Mouse (Mus musculus): ENCODE measurements around the gene Tnfrsf26. TPM values are rescaled to one million over a fixed set of nuclear protein-coding genes. Genes with fewer than 3 reads are reported as not detected.

Tnfrsf26 gene
- total and polyA plus RNA-seq, 2 experiments from 2014 or later, result 0.20 to 0.47 TPM

- Histone ChIP-seq H3K4me3 (ENCODE audit: low read length) (no peak overlapping the region), H3K27me3 (ENCODE audit: insufficient read depth, low read length) (no peaks in the 10 kb centered on the region), H3K9me3 (ENCODE audit: low read length) (no peaks in the 10 kb centered on the region), H3K4me1 (ENCODE audit: insufficient read depth, low read length) (no peaks in the 10 kb centered on the region), H3K27ac (no peak overlapping the region), H3K4me2 (ENCODE audit: low read depth, low read length) (no peak overlapping the region), H3K9ac (replicated peaks; ENCODE audit: low read length) (no peak overlapping the region), H3K36me3 (ENCODE audit: insufficient read depth, low read length) (no peaks in the 10 kb centered on the region)
- DNase-seq (ENCODE audit: low spot score) (no peak), ATAC-seq (no peak)
- TF ChIP-seq CTCF (IDR thresholded peaks at IDR 0.05; ENCODE audit: low read depth), result no peak
- WGBS, result 98% methylated on average over 1 of the region's 1 CpGs
These were observed 8.2 kb upstream of the Tnfrsf26 start for GRCm38 (mm10) chr7:143636674-143637073.

GRCm38 (mm10) chr7:143631503-143631902 lies 3.0 kb upstream of the Tnfrsf26 start:
- H3K27me3 ChIP-seq (ENCODE audit: insufficient read depth, low read length), result no peaks in the 10 kb centered on the region
- WGBS, result 65% methylated on average over 2 of the region's 2 CpGs
- no peak overlapping the region for H3K4me2 ChIP-seq (ENCODE audit: low read depth, low read length)
- H3K36me3 ChIP-seq (ENCODE audit: insufficient read depth, low read length), result no peaks in the 10 kb centered on the region
- no peak for TF ChIP-seq CTCF (IDR thresholded peaks at IDR 0.05; ENCODE audit: low read depth)
- H3K9me3 ChIP-seq (ENCODE audit: low read length), result no peaks in the 10 kb centered on the region
- H3K4me3 ChIP-seq (ENCODE audit: low read length), result no peak overlapping the region
- ATAC-seq (no peak), DNase-seq (ENCODE audit: low spot score) (no peak)
- no peak overlapping the region for H3K27ac ChIP-seq
- H3K4me1 ChIP-seq (ENCODE audit: insufficient read depth, low read length), result no peaks in the 10 kb centered on the region
- no peak overlapping the region for H3K9ac ChIP-seq (replicated peaks; ENCODE audit: low read length)

DNA sequence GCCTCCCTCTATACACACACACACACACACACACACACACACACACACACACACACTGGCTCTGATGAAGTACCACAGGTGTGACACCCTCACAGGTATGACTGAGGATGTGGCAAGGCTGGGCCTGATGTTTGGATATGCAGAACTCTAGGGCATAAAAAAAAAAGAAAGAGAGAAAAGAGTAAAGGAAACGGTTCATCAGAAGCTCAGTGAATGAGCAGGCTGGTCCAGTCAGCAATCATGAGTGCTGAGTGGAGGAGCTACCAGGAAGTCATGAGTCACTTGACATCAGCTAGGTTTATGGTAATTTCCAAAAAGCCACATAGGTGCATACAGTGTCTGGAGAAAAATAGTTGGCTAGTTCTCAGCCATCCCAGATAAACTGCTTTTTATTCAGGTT lies 979 bp upstream of the Tnfrsf26 start:
- Histone ChIP-seq H3K27ac (no peak overlapping the region), H3K9me3 (ENCODE audit: low read length) (no peaks in the 10 kb centered on the region), H3K4me1 (ENCODE audit: insufficient read depth, low read length) (no peaks in the 10 kb centered on the region), H3K9ac (replicated peaks; ENCODE audit: low read length) (no peak overlapping the region), H3K4me2 (ENCODE audit: low read depth, low read length) (no peak overlapping the region), H3K27me3 (ENCODE audit: insufficient read depth, low read length) (no peaks in the 10 kb centered on the region), H3K4me3 (ENCODE audit: low read length) (no peak overlapping the region), H3K36me3 (ENCODE audit: insufficient read depth, low read length) (no peaks in the 10 kb centered on the region)
- no peak for TF ChIP-seq CTCF (IDR thresholded peaks at IDR 0.05; ENCODE audit: low read depth)
- no peak for DNase-seq (ENCODE audit: low spot score)
- ATAC-seq, result no peak
- 63% methylated on average over 1 of the region's 1 CpGs for WGBS

DNA sequence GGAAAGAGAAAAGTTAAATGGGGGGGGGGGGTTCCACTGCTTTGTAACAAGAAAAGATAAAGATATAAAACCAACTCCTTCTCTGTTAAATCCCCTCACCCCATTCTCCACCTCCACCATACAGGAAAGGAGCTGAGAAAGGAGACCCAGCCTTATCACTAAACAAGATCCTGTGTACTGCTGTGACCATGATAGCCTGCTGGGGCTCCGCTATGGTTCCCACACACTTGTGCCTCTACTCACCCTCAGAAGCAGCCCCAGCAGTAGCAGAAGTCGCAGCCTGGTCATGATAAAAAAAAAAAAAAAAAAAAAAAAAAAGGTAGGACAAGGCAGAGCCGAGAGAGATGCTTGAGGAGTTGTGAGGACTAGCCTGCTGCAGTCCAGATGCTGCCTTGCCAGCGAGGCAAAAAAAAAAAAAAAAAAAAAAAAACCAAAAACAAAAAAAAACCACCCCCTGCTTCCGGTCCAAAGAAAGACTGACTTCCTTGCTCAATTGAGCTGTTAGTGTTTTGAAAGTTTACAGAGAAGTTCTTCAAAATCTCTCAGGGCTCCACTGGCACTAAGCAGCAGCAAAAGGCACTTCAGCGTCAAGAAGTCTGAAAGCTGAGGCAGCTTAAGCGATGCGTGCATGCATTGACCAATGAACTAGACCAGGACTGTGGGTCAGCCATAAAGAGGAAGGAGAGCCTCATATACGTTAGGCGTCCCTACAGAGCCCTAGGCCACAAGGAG lies 801 bp downstream of the Tnfrsf26 start:
- Histone ChIP-seq H3K9me3 (ENCODE audit: low read length) (no peaks in the 10 kb centered on the region), H3K4me3 (ENCODE audit: low read length) (no peak overlapping the region), H3K4me1 (ENCODE audit: insufficient read depth, low read length) (no peaks in the 10 kb centered on the region), H3K4me2 (ENCODE audit: low read depth, low read length) (no peak overlapping the region), H3K36me3 (ENCODE audit: insufficient read depth, low read length) (no peaks in the 10 kb centered on the region), H3K27ac (no peak overlapping the region), H3K9ac (replicated peaks; ENCODE audit: low read length) (no peak overlapping the region), H3K27me3 (ENCODE audit: insufficient read depth, low read length) (no peaks in the 10 kb centered on the region)
- 65% methylated on average over 10 of the region's 10 CpGs for WGBS
- ATAC-seq (no peak), DNase-seq (ENCODE audit: low spot score) (no peak)
- TF ChIP-seq CTCF (IDR thresholded peaks at IDR 0.05; ENCODE audit: low read depth), result no peak

GRCm38 (mm10) chr7:143626178-143626577 lies 2.3 kb downstream of the Tnfrsf26 start:
- H3K27me3 ChIP-seq (ENCODE audit: insufficient read depth, low read length), result no peaks in the 10 kb centered on the region
- no peak overlapping the region for H3K4me3 ChIP-seq (ENCODE audit: low read length)
- no peak overlapping the region for H3K9ac ChIP-seq (replicated peaks; ENCODE audit: low read length)
- H3K27ac ChIP-seq, result no peak overlapping the region
- H3K36me3 ChIP-seq (ENCODE audit: insufficient read depth, low read length), result no peaks in the 10 kb centered on the region
- no peaks in the 10 kb centered on the region for H3K4me1 ChIP-seq (ENCODE audit: insufficient read depth, low read length)
- H3K9me3 ChIP-seq (ENCODE audit: low read length), result no peaks in the 10 kb centered on the region
- ATAC-seq, result no peak
- WGBS, result 69% methylated on average over 2 of the region's 2 CpGs
- no peak for DNase-seq (ENCODE audit: low spot score)
- no peak overlapping the region for H3K4me2 ChIP-seq (ENCODE audit: low read depth, low read length)
- TF ChIP-seq CTCF (IDR thresholded peaks at IDR 0.05; ENCODE audit: low read depth), result no peak

DNA sequence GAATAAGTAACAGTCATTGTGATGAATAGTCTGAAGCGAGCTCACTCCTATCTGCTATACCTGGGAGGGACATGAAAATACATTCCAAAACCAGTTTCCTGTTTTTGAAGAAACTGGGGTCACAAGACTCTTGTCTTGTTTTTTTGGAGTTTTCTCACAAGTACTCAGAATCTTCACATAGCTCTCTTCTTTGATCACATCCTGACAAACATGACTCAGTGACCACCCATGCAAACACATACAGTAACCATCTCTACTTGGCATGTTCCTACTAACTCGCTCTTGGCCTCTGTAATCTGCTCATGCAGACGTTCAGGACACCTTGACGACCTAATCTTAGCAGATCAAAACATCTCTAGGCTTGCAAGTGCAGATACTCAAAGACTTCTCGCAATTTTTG lies 3.4 kb downstream of the Tnfrsf26 start:
- no peaks in the 10 kb centered on the region for H3K27me3 ChIP-seq (ENCODE audit: insufficient read depth, low read length)
- TF ChIP-seq CTCF (IDR thresholded peaks at IDR 0.05; ENCODE audit: low read depth), result no peak
- no peaks in the 10 kb centered on the region for H3K9me3 ChIP-seq (ENCODE audit: low read length)
- no peaks in the 10 kb centered on the region for H3K36me3 ChIP-seq (ENCODE audit: insufficient read depth, low read length)
- H3K4me3 ChIP-seq (ENCODE audit: low read length), result no peak overlapping the region
- H3K9ac ChIP-seq (replicated peaks; ENCODE audit: low read length), result no peak overlapping the region
- 72% methylated on average over 5 of the region's 5 CpGs for WGBS
- no peak overlapping the region for H3K27ac ChIP-seq
- DNase-seq (ENCODE audit: low spot score) (no peak), ATAC-seq (no peak)
- no peaks in the 10 kb centered on the region for H3K4me1 ChIP-seq (ENCODE audit: insufficient read depth, low read length)
- no peak overlapping the region for H3K4me2 ChIP-seq (ENCODE audit: low read depth, low read length)

GRCm38 (mm10) chr7:143624561-143624960 lies 4.0 kb downstream of the Tnfrsf26 start:
- Histone ChIP-seq H3K27ac (no peak overlapping the region), H3K36me3 (ENCODE audit: insufficient read depth, low read length) (no peaks in the 10 kb centered on the region), H3K9me3 (ENCODE audit: low read length) (no peaks in the 10 kb centered on the region), H3K4me2 (ENCODE audit: low read depth, low read length) (no peak overlapping the region), H3K9ac (replicated peaks; ENCODE audit: low read length) (no peak overlapping the region), H3K4me3 (ENCODE audit: low read length) (no peak overlapping the region), H3K4me1 (ENCODE audit: insufficient read depth, low read length) (no peaks in the 10 kb centered on the region), H3K27me3 (ENCODE audit: insufficient read depth, low read length) (no peaks in the 10 kb centered on the region)
- 76% methylated on average over 3 of the region's 3 CpGs for WGBS
- ATAC-seq, result no peak
- no peak for DNase-seq (ENCODE audit: low spot score)
- TF ChIP-seq CTCF (IDR thresholded peaks at IDR 0.05; ENCODE audit: low read depth), result no peak
